Mouse (Mus musculus): ENCODE data around the gene Cyp46a1.

- no peak for TF ChIP-seq POLR2A (IDR thresholded peaks at IDR 0.05; ENCODE audit: borderline replicate concordance, extremely low read depth, insufficient read depth, insufficient read length, poor library complexity, severe bottlenecking)
- TF ChIP-seq CTCF (IDR thresholded peaks at IDR 0.05; ENCODE audit: borderline replicate concordance, extremely low read depth, insufficient read depth, insufficient read length): no peak
Measured at GRCm38 (mm10) chr12:108374689-108375088, 40.5 kb downstream of the Cyp46a1 start.
